In the genomic region with DNA sequence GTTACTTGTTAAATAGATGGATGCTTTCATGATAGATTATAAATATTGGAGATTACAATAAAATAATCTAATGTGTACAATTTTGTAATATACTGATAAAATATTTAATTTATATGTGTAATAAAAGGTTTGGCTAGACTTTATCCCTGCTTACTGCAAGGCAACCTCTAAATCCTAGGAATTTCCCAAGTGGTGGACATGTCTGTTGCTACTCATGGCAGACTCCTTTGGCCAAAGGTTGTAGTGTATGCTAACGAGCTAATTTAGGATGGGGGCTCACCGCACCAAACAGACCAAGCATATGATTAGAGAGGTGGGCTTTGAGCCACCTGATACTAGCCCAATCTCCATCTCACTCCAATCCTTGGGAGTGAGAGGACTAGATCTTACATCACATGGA, we compare ENCODE assay signal across 25 mouse cellular contexts.
"Had no signal": no experiment of that assay in that cellular context is flagged by ENCODE, and none has a peak within 500 bp of the region (broad histone marks: within the 10 kb centered on the region; RNA-seq: fewer than 3 reads in every experiment).

No protein-coding gene starts in this region.

- H3K27me3 ChIP-seq: heart, embryonic 12.5 days; hindbrain, embryonic 12.5 days; intestine, embryonic 15.5 days; limb, embryonic 13.5 days; limb, embryonic 15.5 days; liver, embryonic 12.5 days had no signal

- H3K36me3 ChIP-seq: heart, embryonic 10.5 days; heart, embryonic 12.5 days; hindbrain, embryonic 10.5 days; hindbrain, embryonic 12.5 days; intestine, embryonic 15.5 days; limb, embryonic 13.5 days; limb, embryonic 15.5 days; liver, embryonic 12.5 days had no signal

- H3K27ac ChIP-seq: gastrocnemius, adult 2 months; heart, embryonic 10.5 days; hindbrain, embryonic 10.5 days; hindbrain, embryonic 12.5 days; hindbrain, embryonic 14.5 days; intestine, embryonic 15.5 days; limb, embryonic 13.5 days; limb, embryonic 15.5 days; liver, embryonic 12.5 days; liver, embryonic 14.5 days had no signal

- H3K9me3 ChIP-seq: heart, embryonic 10.5 days; heart, embryonic 12.5 days; hindbrain, embryonic 10.5 days; hindbrain, embryonic 12.5 days; intestine, embryonic 15.5 days; limb, embryonic 13.5 days; limb, embryonic 15.5 days; liver, embryonic 12.5 days had no signal

- H3K9ac ChIP-seq: heart, embryonic 12.5 days; hindbrain, embryonic 12.5 days; hindbrain, embryonic 14.5 days; intestine, embryonic 15.5 days; limb, embryonic 13.5 days; limb, embryonic 15.5 days; liver, embryonic 12.5 days; liver, embryonic 14.5 days had no signal

- DNase-seq: gastrocnemius, adult 2 months; gastrocnemius, postnatal 10 days; gastrocnemius, postnatal 25 days; heart, adult 18-20 months; heart, postnatal 10 days; heart, postnatal 4 days; kidney, adult 11 months; kidney, adult 2 months; kidney, postnatal 10 days; kidney, postnatal 36 days; layer of hippocampus, adult 9-11 months; layer of hippocampus, postnatal 36 days; left cerebral cortex, postnatal 4 days had no signal

- H3K4me1 ChIP-seq: heart, embryonic 10.5 days; heart, embryonic 12.5 days; hindbrain, embryonic 10.5 days; hindbrain, embryonic 12.5 days; intestine, embryonic 15.5 days; limb, embryonic 13.5 days; limb, embryonic 15.5 days; liver, embryonic 12.5 days had no signal

- ATAC-seq: hindbrain, embryonic 16.5 days; inflammation-experienced regulatory T-cells, adult 6 months; intestine, embryonic 15.5 days; liver, embryonic 12.5 days had no signal

- H3K4me3 ChIP-seq: gastrocnemius, adult 2 months; heart, embryonic 10.5 days; heart, embryonic 12.5 days; hindbrain, embryonic 10.5 days; hindbrain, embryonic 12.5 days; intestine, embryonic 15.5 days; limb, embryonic 13.5 days; limb, embryonic 15.5 days; liver, embryonic 12.5 days had no signal

- H3K4me2 ChIP-seq: heart, embryonic 12.5 days; hindbrain, embryonic 12.5 days; hindbrain, embryonic 14.5 days; intestine, embryonic 15.5 days; limb, embryonic 13.5 days; limb, embryonic 15.5 days; liver, embryonic 12.5 days had no signal
